Mouse (Mus musculus) spleen, adult 2 months (tissue): ENCODE measurements around the gene Slain1.

ENCODE experiments used
- CTCF ChIP-seq: fragments of 200-500 bp; IDR thresholded peaks from 2 replicates; pipeline ENCODE4 v1.5.1; 2011; ENCODE audit warnings: mild to moderate bottlenecking, inconsistent platforms; ENCODE audit not compliant: insufficient read depth, insufficient read length, insufficient replicate concordance; ENCODE audit errors: extremely low read depth
- POLR2A ChIP-seq: fragments of 200-500 bp; IDR thresholded peaks from 2 replicates; pipeline ENCODE4 v1.6.1; 2011; ENCODE audit warnings: low read depth, low read length, inconsistent platforms

DNA sequence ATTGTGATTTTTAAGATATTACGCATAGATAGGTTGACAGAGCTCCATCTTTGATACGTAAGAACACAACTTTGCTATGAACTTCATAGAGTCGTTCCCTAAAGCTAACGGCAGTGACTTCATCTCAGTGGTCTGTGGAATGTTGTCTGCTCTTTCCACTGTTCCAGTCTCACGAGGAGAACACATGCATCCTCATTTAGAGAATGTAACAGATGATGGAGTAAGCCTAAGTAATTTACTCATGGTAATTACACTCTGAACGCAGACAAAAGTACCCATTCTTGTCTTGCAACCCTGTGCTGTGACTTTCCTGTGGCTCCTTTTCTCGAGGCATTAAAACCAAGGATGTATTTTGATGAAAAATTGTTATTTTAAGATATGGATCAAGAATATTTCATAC, 104.0 kb downstream of the Slain1 start:
- TF ChIP-seq CTCF (no peak), POLR2A (no peak)
